Mouse (Mus musculus) liver, embryonic 14.5 days (tissue): ENCODE data around the gene Nap1l4.

Experiments
- CTCF ChIP-seq: IDR thresholded peaks from 2 replicates; pipeline ENCODE4 v1.5.1; 2016; ENCODE audit warnings: antibody characterized with exemption, low read depth, control low read depth
- EP300 ChIP-seq: IDR thresholded peaks from 2 replicates; pipeline ENCODE4 v1.6.1; 2016; ENCODE audit warnings: antibody characterized with exemption, low read depth

GRCm38 (mm10) chr7:143466099-143466677 lies 82.7 kb downstream of the Nap1l4 start:
- TF ChIP-seq CTCF (peak; percentile 93), EP300 (no peak)
